Mouse (Mus musculus): ENCODE measurements around the gene Tcf7.

GRCm38 (mm10) chr11:52282774-52283595 is at the start of gene Tcf7:
- TF ChIP-seq GATA1 (IDR thresholded peaks at IDR 0.05; ENCODE audit: borderline replicate concordance, low read length) (no peak), FLI1 (IDR thresholded peaks at IDR 0.05; ENCODE audit: low read length) (no peak)

Measured in megakaryocyte, embryonic 14.5 days (primary cell).